Mouse (Mus musculus): ENCODE results near the gene Best3.

DNA sequence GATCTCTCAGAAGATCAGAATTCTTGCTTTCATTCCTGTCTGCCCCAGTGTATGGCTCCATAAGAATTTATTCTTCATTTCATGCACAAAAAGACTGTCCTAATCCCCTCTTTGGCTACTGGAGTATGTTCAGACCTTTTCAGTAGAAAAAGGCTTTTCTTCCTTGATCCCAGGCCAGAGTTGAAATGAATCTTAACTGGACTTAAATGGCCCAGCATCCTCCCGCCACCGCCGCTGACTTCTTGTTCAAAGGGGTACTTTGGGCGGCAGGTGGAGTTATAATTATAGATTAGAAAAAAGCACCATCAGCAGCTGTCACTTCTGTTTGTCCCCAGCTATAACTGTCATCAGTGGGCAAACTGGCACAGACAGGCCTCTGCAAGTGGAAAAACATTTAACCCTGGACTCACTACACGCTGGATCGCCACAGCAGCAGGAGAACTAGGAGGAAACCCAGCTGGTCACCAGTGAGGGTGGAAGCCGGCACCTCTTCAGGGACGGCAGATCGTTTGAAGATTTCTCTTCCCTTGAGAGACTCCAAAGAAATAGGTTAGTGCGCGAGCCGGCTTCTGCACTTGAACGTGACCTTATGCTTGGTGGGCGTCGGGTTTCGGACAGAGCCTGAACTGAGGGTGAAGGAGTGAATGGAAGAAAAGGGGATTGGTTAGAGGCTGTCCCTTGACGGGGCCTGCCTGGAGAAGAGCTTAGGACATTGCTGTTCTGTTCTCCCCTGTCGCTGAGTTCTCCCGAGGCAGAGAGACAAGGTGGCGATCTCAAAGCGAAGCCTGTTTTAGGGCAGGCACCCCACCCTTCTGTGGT, at the start of gene Best3:
- TF ChIP-seq CTCF (IDR thresholded peaks at IDR 0.05; ENCODE audit: borderline replicate concordance, insufficient read depth, low read depth, low read length) (no peak), POLR2A (IDR thresholded peaks at IDR 0.05; ENCODE audit: borderline replicate concordance, insufficient read depth, low read length) (no peak)

All from cerebellum, adult 2 months (tissue).